Mouse (Mus musculus) limb, embryonic 11.5 days (tissue): Measurements from ENCODE around the gene Col15a1. TPM values are rescaled to one million over a fixed set of nuclear protein-coding genes. Genes with fewer than 3 reads are reported as not detected.

Source experiments
- ATAC-seq: fragments of 200-750 bp; cut with Nextera tagmentation; 2 replicates; pipeline ENCODE4 v1.8.0; 2017; ENCODE audit warnings: low read depth; ENCODE audit not compliant: insufficient number of reproducible peaks, low FRiP score, low TSS enrichment
- DNase-seq: peaks from one replicate; pipeline ENCODE4 v3.0.0-alpha.2; 2015; ENCODE audit warnings: low spot score
- H3K27ac ChIP-seq: fragments of 300-500 bp; sonication (generic); replicated peaks from 2 replicates; pipeline ENCODE4 v1.5.1; 2014; ENCODE audit warnings: low read depth, mild to moderate bottlenecking, low read length
- H3K27me3 ChIP-seq: fragments of 300-500 bp; sonication (generic); 2 replicates; pipeline ENCODE4 v1.6.1; 2014; ENCODE audit warnings: mild to moderate bottlenecking, low read length, mixed read lengths; ENCODE audit not compliant: control insufficient read depth, insufficient read depth
- H3K36me3 ChIP-seq: fragments of 300-500 bp; sonication (generic); 2 replicates; pipeline ENCODE4 v1.6.1; 2014; ENCODE audit warnings: mild to moderate bottlenecking, low read length, moderate library complexity, mixed read lengths; ENCODE audit not compliant: control insufficient read depth, insufficient read depth
- H3K4me1 ChIP-seq: fragments of 300-500 bp; sonication (generic); 2 replicates; pipeline ENCODE4 v1.6.1; 2014; ENCODE audit warnings: low read length, mixed read lengths; ENCODE audit not compliant: control insufficient read depth, insufficient read depth
- H3K4me2 ChIP-seq: fragments of 300-500 bp; sonication (generic); 2 replicates; pipeline ENCODE4 v1.6.1; 2014; ENCODE audit warnings: low read depth, mild to moderate bottlenecking, moderate library complexity; ENCODE audit not compliant: severe bottlenecking
- H3K4me3 ChIP-seq: fragments of 300-500 bp; sonication (generic); 2 replicates; pipeline ENCODE4 v1.5.1; 2014; ENCODE audit warnings: low read depth, low read length
- H3K9ac ChIP-seq: fragments of 300-500 bp; sonication (generic); 2 replicates; pipeline ENCODE4 v1.6.1; 2014; ENCODE audit warnings: mild to moderate bottlenecking, low read length
- H3K9me3 ChIP-seq: fragments of 300-500 bp; sonication (generic); 2 replicates; pipeline ENCODE4 v1.6.1; 2016; ENCODE audit warnings: low read length; ENCODE audit not compliant: control insufficient read depth
- WGBS: fragments of 180-500 bp; shearing (Covaris S2); extraction: QIAGEN DNeasy Blood & Tissue Kit; methylation state at CpG from one replicate; pipeline ENCODE4 v1.1.7; 2014; 5-methylcytosine and 5-hydroxymethylcytosine counted together
- polyA plus RNA-seq: library from polyadenylated mRNA; unstranded; fragments of >200 nt; fragmentation: Nextera tagmentation; extraction: Ambion mirVana; gene quantifications from 2 replicates; pipeline ENCODE4 v1.2.1, GENCODE M21; 2014

Col15a1 gene
- polyA plus RNA-seq, 1 experiment from 2014 or later = 8.6 TPM

GRCm38 (mm10) chr4:47235312-47235711 lies 27.4 kb downstream of the Col15a1 start:
- peaks cover 3% of the 10 kb centered on the region; the same call in 1 of the 2 replicates for H3K4me1 ChIP-seq
- no peak for DNase-seq
- H3K4me3 ChIP-seq = no peak overlapping the region
- no peaks in the 10 kb centered on the region for H3K27me3 ChIP-seq
- no peak overlapping the region for H3K27ac ChIP-seq
- ATAC-seq = no peak
- no peak overlapping the region for H3K9ac ChIP-seq
- WGBS = 62% methylated on average over 3 of the region's 3 CpGs
- no peak overlapping the region for H3K4me2 ChIP-seq
- H3K9me3 ChIP-seq = no peaks in the 10 kb centered on the region
- H3K36me3 ChIP-seq = no peaks in the 10 kb centered on the region

- no peak for DNase-seq
- H3K9me3 ChIP-seq = no peaks in the 10 kb centered on the region
Observed at GRCm38 (mm10) chr4:47236104-47236503, 28.1 kb downstream of the Col15a1 start.

GRCm38 (mm10) chr4:47237220-47237619 lies 29.3 kb downstream of the Col15a1 start:
- Histone ChIP-seq H3K9ac (peak overlapping the region; percentile 4; the same call in 1 of the 2 replicates), H3K9me3 (no peaks in the 10 kb centered on the region), H3K4me3 (no peak overlapping the region), H3K27ac (no peak overlapping the region), H3K4me2 (no peak overlapping the region), H3K4me1 (peaks cover 3% of the 10 kb centered on the region; the same call in 1 of the 2 replicates), H3K36me3 (no peaks in the 10 kb centered on the region), H3K27me3 (no peaks in the 10 kb centered on the region)
- ATAC-seq = no peak
- WGBS = 34% methylated on average over 15 of the region's 15 CpGs
- peak; percentile 29 for DNase-seq

More at GRCm38 (mm10) chr4:47236104-47236503, 28.1 kb downstream of the Col15a1 start:
- Histone ChIP-seq H3K27me3 (no peaks in the 10 kb centered on the region), H3K4me3 (no peak overlapping the region), H3K27ac (no peak overlapping the region), H3K9ac (no peak overlapping the region), H3K36me3 (no peaks in the 10 kb centered on the region), H3K4me1 (peaks cover 3% of the 10 kb centered on the region; the same call in 1 of the 2 replicates), H3K4me2 (no peak overlapping the region)
- WGBS = 81% methylated on average over 7 of the region's 7 CpGs
- no peak for ATAC-seq

GRCm38 (mm10) chr4:47239114-47239513 lies 31.2 kb downstream of the Col15a1 start:
- H3K4me2 ChIP-seq = no peak overlapping the region
- H3K9ac ChIP-seq = no peak overlapping the region

GRCm38 (mm10) chr4:47240901-47241300 lies 32.9 kb downstream of the Col15a1 start:
- 81% methylated on average over 5 of the region's 5 CpGs for WGBS
- Histone ChIP-seq H3K4me1 (no peaks in the 10 kb centered on the region), H3K9ac (no peak overlapping the region), H3K27ac (no peak overlapping the region), H3K4me2 (no peak overlapping the region), H3K4me3 (no peak overlapping the region), H3K27me3 (no peaks in the 10 kb centered on the region), H3K9me3 (no peaks in the 10 kb centered on the region), H3K36me3 (no peaks in the 10 kb centered on the region)
- ATAC-seq = no peak
- no peak for DNase-seq

More at GRCm38 (mm10) chr4:47239114-47239513, 31.2 kb downstream of the Col15a1 start:
- H3K9me3 ChIP-seq = no peaks in the 10 kb centered on the region
- WGBS = 91% methylated on average over 6 of the region's 6 CpGs
- no peak overlapping the region for H3K27ac ChIP-seq
- peaks cover 3% of the 10 kb centered on the region; the same call in 1 of the 2 replicates for H3K4me1 ChIP-seq
- no peaks in the 10 kb centered on the region for H3K36me3 ChIP-seq
- DNase-seq (no peak), ATAC-seq (no peak)
- no peaks in the 10 kb centered on the region for H3K27me3 ChIP-seq
- no peak overlapping the region for H3K4me3 ChIP-seq

- H3K4me2 ChIP-seq = no peak overlapping the region
- ATAC-seq (no peak), DNase-seq (no peak)
- H3K4me3 ChIP-seq = no peak overlapping the region
- no peaks in the 10 kb centered on the region for H3K36me3 ChIP-seq
- no peaks in the 10 kb centered on the region for H3K4me1 ChIP-seq
- H3K9me3 ChIP-seq = no peaks in the 10 kb centered on the region
- no peak overlapping the region for H3K9ac ChIP-seq
- no peaks in the 10 kb centered on the region for H3K27me3 ChIP-seq
- H3K27ac ChIP-seq = no peak overlapping the region
- WGBS = 77% methylated on average over 4 of the region's 4 CpGs
Observed at GRCm38 (mm10) chr4:47242127-47242526, 34.2 kb downstream of the Col15a1 start.

- 74% methylated on average over 6 of the region's 6 CpGs for WGBS
- no peak for DNase-seq
- H3K27ac ChIP-seq = no peak overlapping the region
- ATAC-seq = no peak
- H3K27me3 ChIP-seq = no peaks in the 10 kb centered on the region
- H3K4me2 ChIP-seq = no peak overlapping the region
- H3K4me3 ChIP-seq = no peak overlapping the region
- no peak overlapping the region for H3K9ac ChIP-seq
- H3K4me1 ChIP-seq = no peaks in the 10 kb centered on the region
- no peaks in the 10 kb centered on the region for H3K36me3 ChIP-seq
- no peaks in the 10 kb centered on the region for H3K9me3 ChIP-seq
Observed at GRCm38 (mm10) chr4:47244651-47245050, 36.7 kb downstream of the Col15a1 start.

GRCm38 (mm10) chr4:47245621-47246020 lies 37.7 kb downstream of the Col15a1 start:
- no peaks in the 10 kb centered on the region for H3K9me3 ChIP-seq
- H3K9ac ChIP-seq = no peak overlapping the region
- no peaks in the 10 kb centered on the region for H3K4me1 ChIP-seq
- H3K4me2 ChIP-seq = no peak overlapping the region
- WGBS = 85% methylated on average over 18 of the region's 18 CpGs
- no peak overlapping the region for H3K27ac ChIP-seq
- no peak overlapping the region for H3K4me3 ChIP-seq
- no peaks in the 10 kb centered on the region for H3K27me3 ChIP-seq
- ATAC-seq (no peak), DNase-seq (no peak)
- no peaks in the 10 kb centered on the region for H3K36me3 ChIP-seq

- H3K9me3 ChIP-seq = no peaks in the 10 kb centered on the region
- ATAC-seq (no peak), DNase-seq (no peak)
- no peaks in the 10 kb centered on the region for H3K36me3 ChIP-seq
- H3K27ac ChIP-seq = no peak overlapping the region
- H3K4me1 ChIP-seq = no peaks in the 10 kb centered on the region
- no peak overlapping the region for H3K4me2 ChIP-seq
- H3K4me3 ChIP-seq = no peak overlapping the region
- H3K27me3 ChIP-seq = no peaks in the 10 kb centered on the region
- WGBS = 74% methylated on average over 8 of the region's 8 CpGs
- H3K9ac ChIP-seq = no peak overlapping the region
Observed at GRCm38 (mm10) chr4:47246811-47247210, 38.9 kb downstream of the Col15a1 start.
